Mouse (Mus musculus): ENCODE data around the gene Garnl3.

DNA sequence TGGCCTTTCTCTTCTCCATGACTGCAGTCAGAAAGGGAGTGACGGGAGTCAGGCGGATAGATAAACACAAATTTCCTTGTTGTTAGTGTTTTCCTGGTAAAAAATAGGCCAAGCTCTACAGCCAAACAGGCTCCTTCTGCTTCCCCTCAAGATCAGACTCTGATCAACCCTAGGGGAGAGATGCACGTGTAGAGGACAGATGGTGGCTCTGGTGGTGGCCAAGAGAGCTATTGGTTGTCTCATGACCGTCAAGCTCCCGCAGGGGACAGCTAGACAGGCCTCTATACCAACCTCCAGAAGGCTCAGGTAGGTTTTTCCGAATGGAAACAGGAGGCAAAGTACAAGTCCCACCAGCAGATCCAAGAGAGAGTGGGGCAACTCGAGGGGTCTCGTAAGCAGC, 30.9 kb downstream of the Garnl3 start:
- TF ChIP-seq TCF12 (IDR thresholded peaks at IDR 0.05; ENCODE audit: low read depth, low read length) (no peak), CTCF (conservative IDR thresholded peaks at IDR 0.05 in 1 of 2, IDR thresholded peaks at IDR 0.05 in 1 of 2; ENCODE audit: low read depth in 2 of 2, low read length in 2 of 2) (no peak), SIN3A (IDR thresholded peaks at IDR 0.05; ENCODE audit: low read length) (no peak), ZNF384 (IDR thresholded peaks at IDR 0.05; ENCODE audit: low read depth, low read length) (no peak), CHD2 (IDR thresholded peaks at IDR 0.05; ENCODE audit: low read length) (no peak), POLR2A (IDR thresholded peaks at IDR 0.05; ENCODE audit: low read depth, low read length) (no peak), HCFC1 (IDR thresholded peaks at IDR 0.05; ENCODE audit: low read depth, low read length) (no peak)

Data from CH12.LX (cell line).